Mouse (Mus musculus) embryonic fibroblast, embryonic 13.5 days (primary cell): ENCODE results near the gene Atad3a.
"Not testable (repeated sequence)": the region's sequence is repeated elsewhere in the genome, so short reads cannot be mapped to it uniquely, and the experiment has no call there.

ENCODE experiments used
- CTCF ChIP-seq: IDR thresholded peaks from 2 replicates; pipeline ENCODE4 v1.5.1; 2011; ENCODE audit warnings: mild to moderate bottlenecking, control low read depth, low read length, moderate library complexity, borderline replicate concordance; ENCODE audit not compliant: insufficient read depth
- POLR2A ChIP-seq: IDR thresholded peaks from 2 replicates; pipeline ENCODE4 v1.6.1; 2011; ENCODE audit warnings: low read depth, mild to moderate bottlenecking, control low read depth, low read length, moderate library complexity

GRCm38 (mm10) chr4:155788833-155789232, 27.9 kb upstream of the Atad3a start:
- TF ChIP-seq CTCF, POLR2A: not testable (repeated sequence)
